ENCODE assay signal across 9 mouse cellular contexts in the genomic region with DNA sequence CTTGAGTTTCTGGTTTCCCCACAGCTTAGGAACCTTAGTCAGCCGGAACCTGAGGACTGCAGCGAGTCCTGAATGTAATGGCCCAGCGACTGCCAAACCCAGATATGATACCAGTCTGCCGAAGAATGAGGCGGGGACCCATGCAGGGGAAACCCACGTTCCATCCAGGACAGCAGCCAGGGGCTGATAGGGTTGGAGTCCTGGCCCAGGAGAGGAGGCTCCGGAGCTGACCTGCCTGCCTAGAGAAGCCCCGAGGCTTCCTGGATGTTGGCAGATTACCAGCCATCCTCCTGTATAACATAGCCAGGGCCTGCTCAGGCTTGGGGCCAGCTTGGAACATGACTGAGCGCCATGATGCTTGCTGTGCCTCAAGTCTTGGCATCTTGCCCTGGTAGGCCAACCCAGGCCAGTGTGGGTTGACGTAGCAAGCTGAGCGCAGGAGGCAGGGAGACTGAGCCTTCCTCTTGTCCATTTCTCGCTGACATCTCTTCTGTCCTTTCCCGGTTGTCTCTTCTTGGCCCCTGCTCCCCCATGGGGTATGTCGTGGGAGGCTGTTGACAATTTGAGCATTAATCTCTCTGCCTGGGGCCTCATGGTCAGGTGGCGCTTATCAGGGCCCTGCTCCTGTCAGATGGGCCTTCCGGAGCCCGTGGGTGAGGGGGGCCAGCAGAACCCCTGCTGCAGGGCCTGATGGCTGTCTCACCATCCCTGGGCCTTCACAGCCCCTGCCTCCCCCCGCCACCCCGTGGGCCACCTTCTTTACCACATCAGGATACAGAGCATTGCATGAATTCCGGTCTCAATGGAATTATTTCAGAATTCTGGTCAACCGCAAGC. TPM values are rescaled to one million over a fixed set of nuclear protein-coding genes. Genes with fewer than 3 reads are reported as not detected.
DNase-seq lines count a peak whose midpoint lies in the region; ATAC-seq and TF ChIP-seq lines count a peak whose summit lies in the region.
"Had no signal": no experiment of that assay in that cellular context is flagged by ENCODE, and none has a peak within 500 bp of the region (broad histone marks: within the 10 kb centered on the region; RNA-seq: fewer than 3 reads in every experiment).

No protein-coding gene starts in this region.

- H3K4me3 ChIP-seq in lung, embryonic 15.5 days = no peak overlapping the region
- no peak overlapping the region for H3K4me3 ChIP-seq in forebrain, postnatal 0 days (ENCODE audit: low read depth, low read length)
- no peak overlapping the region for H3K4me3 ChIP-seq in thymus, adult 2 months (ENCODE audit: control insufficient read depth, insufficient read depth, low read length)

- H3K27me3 ChIP-seq in lung, embryonic 15.5 days = no peaks in the 10 kb centered on the region
- no peaks in the 10 kb centered on the region for H3K27me3 ChIP-seq in forebrain, postnatal 0 days (ENCODE audit: insufficient read depth, low read length)
- H3K27me3 ChIP-seq in thymus, adult 2 months (ENCODE audit: control insufficient read depth, insufficient read depth, low read length) = no peaks in the 10 kb centered on the region

- H3K27ac ChIP-seq in lung, embryonic 15.5 days = no peak overlapping the region
- H3K27ac ChIP-seq in forebrain, postnatal 0 days (ENCODE audit: low read depth, low read length) = no peak overlapping the region
- H3K27ac ChIP-seq in thymus, adult 2 months (ENCODE audit: control insufficient read depth, insufficient read depth, low read length) = no peak overlapping the region
- H3K27ac ChIP-seq: macrophage had no signal

- TF ChIP-seq CTCF in forebrain, postnatal 0 days (IDR thresholded peaks at IDR 0.05; ENCODE audit: low read depth) = no peak
- no peak for TF ChIP-seq CTCF in thymus, adult 2 months (IDR thresholded peaks at IDR 0.05; ENCODE audit: borderline replicate concordance, control insufficient read depth, extremely low read depth, insufficient read depth, low read length, poor library complexity)

- no peak overlapping the region for H3K9ac ChIP-seq in lung, embryonic 15.5 days
- H3K9ac ChIP-seq in forebrain, postnatal 0 days = no peak overlapping the region

- H3K9me3 ChIP-seq in lung, embryonic 15.5 days = no peaks in the 10 kb centered on the region
- H3K9me3 ChIP-seq in forebrain, postnatal 0 days (ENCODE audit: low read length) = no peaks in the 10 kb centered on the region

- peaks cover 11% of the 10 kb centered on the region; the same call in 1 of the 2 replicates for H3K4me1 ChIP-seq in lung, embryonic 15.5 days
- H3K4me1 ChIP-seq in forebrain, postnatal 0 days (ENCODE audit: insufficient read depth) = no peaks in the 10 kb centered on the region
- 0 out of 2 replicates have a peak, but pooled peaks cover 2% of the 10 kb centered on the region for H3K4me1 ChIP-seq in thymus, adult 2 months (replicated peaks; ENCODE audit: control insufficient read depth, insufficient read depth, low read length)

- no peaks in the 10 kb centered on the region for H3K36me3 ChIP-seq in lung, embryonic 15.5 days
- no peaks in the 10 kb centered on the region for H3K36me3 ChIP-seq in forebrain, postnatal 0 days (ENCODE audit: insufficient read depth)
- no peaks in the 10 kb centered on the region for H3K36me3 ChIP-seq in thymus, adult 2 months (ENCODE audit: control insufficient read depth, insufficient read depth, low read length)

- 59% methylated on average over 21 of the region's 21 CpGs for WGBS in lung, embryonic 15.5 days
- 66% methylated on average over 21 of the region's 21 CpGs for WGBS in forebrain, postnatal 0 days
- 84% methylated on average over 21 of the region's 21 CpGs for WGBS in thymus, adult 2 months

- no peak overlapping the region for H3K4me2 ChIP-seq in lung, embryonic 15.5 days
- H3K4me2 ChIP-seq in forebrain, postnatal 0 days (ENCODE audit: low read depth) = no peak overlapping the region

- DNase-seq in lung, postnatal 25 days (ENCODE audit: low spot score) = no peak
- peak; percentile 78 for DNase-seq in c-Kit-positive CD71-positive TER-119-negative erythroid progenitor cells, embryonic 14.5 days (ENCODE audit: low read depth)
- peak; percentile 49 for DNase-seq in forebrain, postnatal 0 days
- peak; percentile 82 for DNase-seq in liver
- DNase-seq in thymus, adult 2 months = no peak
- DNase-seq in right cerebral cortex, adult 18-20 months = no peak

- no peak for TF ChIP-seq POLR2A in thymus, adult 2 months (IDR thresholded peaks at IDR 0.05; ENCODE audit: control insufficient read depth, extremely low read depth, insufficient read depth, low read length, poor library complexity)

- peak; percentile 21; the same call in 1 of the 2 replicates for ATAC-seq in lung, embryonic 15.5 days (ENCODE audit: borderline replicate concordance, extremely low read depth, low FRiP score, low TSS enrichment)
- peak; percentile 44 for ATAC-seq in forebrain, postnatal 0 days
- no peak for ATAC-seq in frontal cortex, adult (ENCODE audit: low TSS enrichment)

RNA-seq across cellular contexts. Expression of a gene that starts 32.3 kb away (rescaled TPM):
- 436 and 444 TPM in 2 replicates for polyA plus RNA-seq in lung, embryonic 15.5 days (2015; fragmentation: Nextera tagmentation; extraction: Ambion mirVana)
- 156 and 192 TPM in 2 replicates for total RNA-seq in forebrain, postnatal 0 days (2014; rRNA removed)
- polyA plus RNA-seq in forebrain, postnatal 0 days (2015; fragmentation: Nextera tagmentation; extraction: Ambion mirVana) = 242 and 248 TPM in 2 replicates
- 133 and 158 TPM in 2 replicates for polyA plus RNA-seq in thymus, adult 2 months (2012; rRNA removed)

Comparison
In these comparisons a context has a peak if more than half of its experiments do, and no peak if none do; other contexts are left out.
1. DNase-seq: peak in c-Kit-positive CD71-positive TER-119-negative erythroid progenitor cells, embryonic 14.5 days (single experiment), forebrain, postnatal 0 days (single experiment) and liver (single experiment); none in lung, postnatal 25 days (single experiment), thymus, adult 2 months (single experiment) and right cerebral cortex, adult 18-20 months (single experiment).